Mouse (Mus musculus) retina, adult 2 months (tissue): ENCODE results near the gene Gm21293.
"Not testable (repeated sequence)": the region's sequence is repeated elsewhere in the genome, so short reads cannot be mapped to it uniquely, and the experiment has no call there.

Source experiments
- DNase-seq: peaks from one replicate; pipeline ENCODE4 v3.0.0-alpha.2; 2012; ENCODE audit warnings: low read depth, low spot score

The Gm21293 gene

DNA sequence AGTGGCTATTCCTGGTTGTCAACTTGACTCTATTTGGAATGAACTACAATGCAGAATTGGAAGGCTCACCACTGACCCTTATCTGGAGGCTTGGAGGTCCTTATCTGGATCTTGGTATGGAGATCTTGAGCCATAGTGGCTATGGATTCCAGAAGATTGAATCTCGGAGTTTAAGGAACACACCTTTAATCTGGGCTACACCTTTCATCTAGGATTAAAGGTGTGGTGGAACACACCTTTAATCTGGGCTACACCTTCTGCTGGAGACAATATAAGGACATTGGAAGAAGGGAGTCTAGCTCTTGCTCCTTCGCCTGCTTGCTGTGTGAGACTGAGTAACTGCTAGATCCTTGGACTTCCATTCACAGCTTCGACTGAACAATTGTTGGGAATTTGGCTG, at the start of gene Gm21293:
Gene Gm21293 (plus strand): TSS at position 301 of the 400 bp plus-strand sequence.
- DNase-seq = not testable (repeated sequence)

DNA sequence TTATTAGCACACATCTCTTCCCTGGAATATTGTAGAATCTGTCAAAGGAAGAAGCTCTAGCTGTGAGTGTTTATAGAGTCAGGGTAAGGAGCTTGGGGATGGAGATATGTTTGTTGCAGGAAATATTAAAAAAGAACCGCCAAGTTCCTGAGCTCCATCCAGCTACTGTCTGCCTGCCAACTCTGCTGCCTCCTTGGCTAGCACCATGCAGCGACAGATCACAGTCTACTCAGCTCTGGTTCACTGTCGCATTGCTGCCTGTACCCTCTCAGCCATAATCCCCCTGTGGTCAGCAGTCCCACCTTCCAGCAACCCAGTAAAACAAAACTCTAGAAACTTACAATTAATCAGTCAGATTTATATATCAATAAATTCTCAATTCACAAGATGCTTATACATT, 32.7 kb upstream of the Gm21293 start:
- DNase-seq = no peak

DNA sequence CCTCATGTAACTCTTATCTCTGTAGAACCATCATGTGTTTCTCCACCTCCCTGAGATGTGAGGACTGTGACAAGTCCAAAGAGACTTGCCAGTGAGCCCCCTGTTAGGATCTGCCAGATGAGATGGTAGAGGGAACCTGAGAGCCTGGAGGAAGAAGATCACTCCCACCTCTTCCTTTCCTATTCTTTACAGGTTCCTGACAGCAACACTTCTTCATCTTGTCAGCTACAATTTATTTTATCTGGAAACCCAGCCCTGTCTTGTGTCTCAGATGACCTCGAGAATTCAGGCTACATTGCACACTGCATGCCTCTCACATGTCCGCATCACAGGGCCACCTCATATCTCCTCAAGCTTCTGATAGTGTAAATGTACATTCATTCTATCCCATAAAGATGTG, 24.5 kb upstream of the Gm21293 start:
- DNase-seq = no peak

DNA sequence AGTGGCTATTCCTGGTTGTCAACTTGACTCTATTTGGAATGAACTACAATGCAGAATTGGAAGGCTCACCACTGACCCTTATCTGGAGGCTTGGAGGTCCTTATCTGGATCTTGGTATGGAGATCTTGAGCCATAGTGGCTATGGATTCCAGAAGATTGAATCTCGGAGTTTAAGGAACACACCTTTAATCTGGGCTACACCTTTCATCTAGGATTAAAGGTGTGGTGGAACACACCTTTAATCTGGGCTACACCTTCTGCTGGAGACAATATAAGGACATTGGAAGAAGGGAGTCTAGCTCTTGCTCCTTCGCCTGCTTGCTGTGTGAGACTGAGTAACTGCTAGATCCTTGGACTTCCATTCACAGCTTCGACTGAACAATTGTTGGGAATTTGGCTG, 8.4 kb downstream of the Gm21293 start, which contains the start of gene Gm6763:
Gene Gm6763 (plus strand): TSS at position 301 of the 400 bp plus-strand sequence.
- not testable (repeated sequence) for DNase-seq

DNA sequence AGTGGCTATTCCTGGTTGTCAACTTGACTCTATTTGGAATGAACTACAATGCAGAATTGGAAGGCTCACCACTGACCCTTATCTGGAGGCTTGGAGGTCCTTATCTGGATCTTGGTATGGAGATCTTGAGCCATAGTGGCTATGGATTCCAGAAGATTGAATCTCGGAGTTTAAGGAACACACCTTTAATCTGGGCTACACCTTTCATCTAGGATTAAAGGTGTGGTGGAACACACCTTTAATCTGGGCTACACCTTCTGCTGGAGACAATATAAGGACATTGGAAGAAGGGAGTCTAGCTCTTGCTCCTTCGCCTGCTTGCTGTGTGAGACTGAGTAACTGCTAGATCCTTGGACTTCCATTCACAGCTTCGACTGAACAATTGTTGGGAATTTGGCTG, 16.9 kb downstream of the Gm21293 start, which contains the start of gene Gm8764:
Gene Gm8764 (plus strand): TSS at position 301 of the 400 bp plus-strand sequence.
- DNase-seq = not testable (repeated sequence)

- not testable (repeated sequence) for DNase-seq
These were observed 25.4 kb downstream of the Gm21293 start, which contains the start of gene Gm21304 for GRCm38 (mm10) chr10:104168215-104168614. Gm21304 (plus strand) TSS chr10:104168515.

- not testable (repeated sequence) for DNase-seq
These were observed 33.9 kb downstream of the Gm21293 start, which contains the start of gene Gm21312 for GRCm38 (mm10) chr10:104176724-104177123. Gm21312 (plus strand) TSS chr10:104177024.

- not testable (repeated sequence) for DNase-seq
These were observed 42.4 kb downstream of the Gm21293 start, which contains the start of gene Gm20765 for GRCm38 (mm10) chr10:104185233-104185632. Gm20765 (plus strand) TSS chr10:104185533.

DNA sequence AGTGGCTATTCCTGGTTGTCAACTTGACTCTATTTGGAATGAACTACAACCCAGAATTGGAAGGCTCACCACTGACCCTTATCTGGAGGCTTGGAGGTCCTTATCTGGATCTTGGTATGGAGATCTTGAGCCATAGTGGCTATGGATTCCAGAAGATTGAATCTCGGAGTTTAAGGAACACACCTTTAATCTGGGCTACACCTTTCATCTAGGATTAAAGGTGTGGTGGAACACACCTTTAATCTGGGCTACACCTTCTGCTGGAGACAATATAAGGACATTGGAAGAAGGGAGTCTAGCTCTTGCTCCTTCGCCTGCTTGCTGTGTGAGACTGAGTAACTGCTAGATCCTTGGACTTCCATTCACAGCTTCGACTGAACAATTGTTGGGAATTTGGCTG, 51.0 kb downstream of the Gm21293 start, which contains the start of gene Gm4340:
Gene Gm4340 (plus strand): TSS at position 301 of the 400 bp plus-strand sequence.
- not testable (repeated sequence) for DNase-seq
